Mouse (Mus musculus) neural tube, embryonic 12.5 days (tissue): ENCODE measurements around the gene Arhgap28. TPM values are rescaled to one million over a fixed set of nuclear protein-coding genes. Genes with fewer than 3 reads are reported as not detected.

Source experiments
- ATAC-seq: fragments of 200-750 bp; cut with Nextera tagmentation; 2 replicates; pipeline ENCODE4 v1.8.0; 2017; ENCODE audit warnings: low read depth, mild to moderate bottlenecking, moderate TSS enrichment, moderate library complexity; ENCODE audit not compliant: low FRiP score
- H3K27ac ChIP-seq: fragments of 300-500 bp; sonication (generic); 2 replicates; pipeline ENCODE4 v1.5.1; 2016
- H3K27me3 ChIP-seq: fragments of 300-500 bp; sonication (generic); replicated peaks from 2 replicates; pipeline ENCODE4 v1.6.1; 2016; ENCODE audit warnings: mild to moderate bottlenecking
- H3K36me3 ChIP-seq: fragments of 300-500 bp; sonication (generic); 2 replicates; pipeline ENCODE4 v1.6.1; 2016; ENCODE audit warnings: mild to moderate bottlenecking
- H3K4me1 ChIP-seq: fragments of 300-500 bp; sonication (generic); 2 replicates; pipeline ENCODE4 v1.6.1; 2016
- H3K4me2 ChIP-seq: fragments of 300-500 bp; sonication (generic); replicated peaks from 2 replicates; pipeline ENCODE4 v1.6.1; 2016; ENCODE audit warnings: mild to moderate bottlenecking
- H3K4me3 ChIP-seq: fragments of 300-500 bp; sonication (generic); 2 replicates; pipeline ENCODE4 v1.5.1; 2016
- H3K9ac ChIP-seq: fragments of 300-500 bp; sonication (generic); 2 replicates; pipeline ENCODE4 v1.6.1; 2016; ENCODE audit warnings: mild to moderate bottlenecking
- H3K9me3 ChIP-seq: fragments of 300-500 bp; sonication (generic); 2 replicates; pipeline ENCODE4 v1.6.1; 2016; ENCODE audit warnings: mild to moderate bottlenecking
- WGBS: fragments of 180-500 bp; shearing (Covaris S2); methylation state at CpG from one replicate; pipeline ENCODE4 v1.1.7; 2016; 5-methylcytosine and 5-hydroxymethylcytosine counted together
- polyA plus RNA-seq: library from polyadenylated mRNA; unstranded; fragments of >200 nt; fragmentation: Nextera tagmentation; extraction: Ambion mirVana; gene quantifications from 2 replicates; pipeline ENCODE4 v1.2.1, GENCODE M21; 2016

Gene Arhgap28
- polyA plus RNA-seq, 1 experiment from 2014 or later = 26.8 TPM

- no peaks in the 10 kb centered on the region for H3K36me3 ChIP-seq
- H3K27ac ChIP-seq = no peak overlapping the region
- no peak overlapping the region for H3K4me3 ChIP-seq
- WGBS = 95% methylated on average over 5 of the region's 5 CpGs
- ATAC-seq = no peak
- H3K4me1 ChIP-seq = no peaks in the 10 kb centered on the region
- H3K27me3 ChIP-seq = no peaks in the 10 kb centered on the region
- no peak overlapping the region for H3K4me2 ChIP-seq
- H3K9ac ChIP-seq = no peak overlapping the region
- H3K9me3 ChIP-seq = no peaks in the 10 kb centered on the region
Measured at GRCm38 (mm10) chr17:67896413-67896812, 107.5 kb downstream of the Arhgap28 start.

- H3K27me3 ChIP-seq = no peaks in the 10 kb centered on the region
- no peak overlapping the region for H3K9ac ChIP-seq
- no peak overlapping the region for H3K4me3 ChIP-seq
- H3K4me1 ChIP-seq = no peaks in the 10 kb centered on the region
- no peaks in the 10 kb centered on the region for H3K9me3 ChIP-seq
- H3K27ac ChIP-seq = no peak overlapping the region
- ATAC-seq = no peak
- 77% methylated on average over 20 of the region's 20 CpGs for WGBS
- no peaks in the 10 kb centered on the region for H3K36me3 ChIP-seq
- H3K4me2 ChIP-seq = no peak overlapping the region
Measured at GRCm38 (mm10) chr17:67889481-67890325, 114.2 kb downstream of the Arhgap28 start.

GRCm38 (mm10) chr17:67888081-67888480, 115.8 kb downstream of the Arhgap28 start:
- ATAC-seq = no peak
- no peaks in the 10 kb centered on the region for H3K27me3 ChIP-seq
- 93% methylated on average over 9 of the region's 9 CpGs for WGBS
- no peaks in the 10 kb centered on the region for H3K4me1 ChIP-seq
- no peak overlapping the region for H3K4me2 ChIP-seq
- H3K9me3 ChIP-seq = no peaks in the 10 kb centered on the region
- no peak overlapping the region for H3K27ac ChIP-seq
- no peak overlapping the region for H3K9ac ChIP-seq
- no peak overlapping the region for H3K4me3 ChIP-seq
- no peaks in the 10 kb centered on the region for H3K36me3 ChIP-seq

GRCm38 (mm10) chr17:67886326-67886725, 117.6 kb downstream of the Arhgap28 start:
- H3K27ac ChIP-seq = no peak overlapping the region
- H3K4me3 ChIP-seq = no peak overlapping the region
- no peaks in the 10 kb centered on the region for H3K27me3 ChIP-seq
- no peak for ATAC-seq
- H3K36me3 ChIP-seq = no peaks in the 10 kb centered on the region
- no peaks in the 10 kb centered on the region for H3K9me3 ChIP-seq
- WGBS = 85% methylated on average over 5 of the region's 5 CpGs
- no peak overlapping the region for H3K4me2 ChIP-seq
- H3K4me1 ChIP-seq = no peaks in the 10 kb centered on the region
- H3K9ac ChIP-seq = no peak overlapping the region

- no peak overlapping the region for H3K4me3 ChIP-seq
- 91% methylated on average over 12 of the region's 12 CpGs for WGBS
- H3K4me1 ChIP-seq = no peaks in the 10 kb centered on the region
- H3K27ac ChIP-seq = no peak overlapping the region
- H3K27me3 ChIP-seq = no peaks in the 10 kb centered on the region
- H3K36me3 ChIP-seq = no peaks in the 10 kb centered on the region
- no peaks in the 10 kb centered on the region for H3K9me3 ChIP-seq
- no peak for ATAC-seq
- no peak overlapping the region for H3K9ac ChIP-seq
- no peak overlapping the region for H3K4me2 ChIP-seq
Measured at GRCm38 (mm10) chr17:67877599-67877998, 126.3 kb downstream of the Arhgap28 start.

- Histone ChIP-seq H3K4me1 (no peaks in the 10 kb centered on the region), H3K36me3 (peaks cover 16% of the 10 kb centered on the region), H3K4me2 (no peak overlapping the region), H3K27me3 (no peaks in the 10 kb centered on the region), H3K9me3 (no peaks in the 10 kb centered on the region), H3K27ac (no peak overlapping the region), H3K9ac (no peak overlapping the region), H3K4me3 (no peak overlapping the region)
- WGBS = 71% methylated on average over 23 of the region's 23 CpGs
- ATAC-seq = peak; percentile 63; the same call in 1 of the 2 replicates
Measured at GRCm38 (mm10) chr17:67869731-67870601, 134.0 kb downstream of the Arhgap28 start.

- H3K4me2 ChIP-seq = no peak overlapping the region
- H3K36me3 ChIP-seq = peaks cover 14% of the 10 kb centered on the region
- no peak for ATAC-seq
- H3K4me3 ChIP-seq = no peak overlapping the region
- H3K9me3 ChIP-seq = no peaks in the 10 kb centered on the region
- no peak overlapping the region for H3K9ac ChIP-seq
- 77% methylated on average over 20 of the region's 20 CpGs for WGBS
- H3K4me1 ChIP-seq = no peaks in the 10 kb centered on the region
- H3K27ac ChIP-seq = no peak overlapping the region
- H3K27me3 ChIP-seq = no peaks in the 10 kb centered on the region
Measured at GRCm38 (mm10) chr17:67866541-67867241, 137.2 kb downstream of the Arhgap28 start.

GRCm38 (mm10) chr17:67866026-67866425, 137.9 kb downstream of the Arhgap28 start:
- Histone ChIP-seq H3K9me3 (no peaks in the 10 kb centered on the region), H3K4me3 (no peak overlapping the region), H3K36me3 (peaks cover 8% of the 10 kb centered on the region; the same call in 1 of the 2 replicates), H3K9ac (no peak overlapping the region), H3K27ac (no peak overlapping the region), H3K4me2 (no peak overlapping the region), H3K27me3 (no peaks in the 10 kb centered on the region), H3K4me1 (no peaks in the 10 kb centered on the region)
- no peak for ATAC-seq
- 80% methylated on average over 9 of the region's 9 CpGs for WGBS

GRCm38 (mm10) chr17:67864912-67865311, 139.0 kb downstream of the Arhgap28 start:
- 86% methylated on average over 3 of the region's 3 CpGs for WGBS
- Histone ChIP-seq H3K36me3 (peaks cover 8% of the 10 kb centered on the region; the same call in 1 of the 2 replicates), H3K27me3 (no peaks in the 10 kb centered on the region), H3K4me2 (no peak overlapping the region), H3K4me1 (no peaks in the 10 kb centered on the region), H3K9ac (no peak overlapping the region), H3K27ac (no peak overlapping the region), H3K4me3 (no peak overlapping the region), H3K9me3 (no peaks in the 10 kb centered on the region)
- ATAC-seq = no peak

- WGBS = 92% methylated on average over 10 of the region's 10 CpGs
- Histone ChIP-seq H3K27ac (no peak overlapping the region), H3K36me3 (peaks cover 5% of the 10 kb centered on the region; the same call in 1 of the 2 replicates), H3K27me3 (no peaks in the 10 kb centered on the region), H3K4me1 (no peaks in the 10 kb centered on the region), H3K4me2 (no peak overlapping the region), H3K9ac (no peak overlapping the region), H3K9me3 (no peaks in the 10 kb centered on the region), H3K4me3 (no peak overlapping the region)
- ATAC-seq = no peak
Measured at GRCm38 (mm10) chr17:67864363-67864762, 139.6 kb downstream of the Arhgap28 start.

- Histone ChIP-seq H3K4me3 (no peak overlapping the region), H3K9me3 (no peaks in the 10 kb centered on the region), H3K27ac (no peak overlapping the region), H3K4me2 (no peak overlapping the region), H3K4me1 (no peaks in the 10 kb centered on the region), H3K9ac (no peak overlapping the region), H3K36me3 (peaks cover 7% of the 10 kb centered on the region; the same call in 1 of the 2 replicates), H3K27me3 (no peaks in the 10 kb centered on the region)
- WGBS = 79% methylated on average over 16 of the region's 16 CpGs
- ATAC-seq = peak; percentile 77
Measured at GRCm38 (mm10) chr17:67861744-67862535, 142.0 kb downstream of the Arhgap28 start.
